Mouse (Mus musculus) right cerebral cortex, adult 2 months (tissue): ENCODE data around the gene Prtg.

Source experiments
- DNase-seq, 2 experiments: peaks; one replicate each; pipeline ENCODE4 v3.0.0; 2021 to 2022; ENCODE audit warnings: low spot score in 2 of 2

The Prtg gene

DNA sequence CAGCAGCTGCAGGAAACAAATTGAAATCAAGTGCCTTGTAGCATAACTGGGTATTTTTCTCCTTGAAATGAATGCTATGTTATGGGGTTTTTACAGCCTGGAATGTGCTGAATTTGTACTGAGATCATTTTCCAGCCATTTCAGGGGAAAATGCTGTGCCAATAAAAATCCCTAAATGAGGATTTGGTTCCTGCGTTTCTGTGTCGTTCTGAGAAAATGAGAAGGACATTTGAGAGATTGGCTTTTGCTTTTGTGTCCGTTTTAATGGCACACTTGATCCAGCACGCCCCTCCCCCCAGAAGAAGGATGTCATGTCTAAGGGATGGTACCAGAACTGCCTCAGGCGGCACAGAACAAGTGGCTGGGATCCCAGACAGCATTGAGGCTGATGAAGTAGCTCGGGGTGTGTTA is 100.0 kb downstream of the Prtg start:
- DNase-seq: no peak

DNA sequence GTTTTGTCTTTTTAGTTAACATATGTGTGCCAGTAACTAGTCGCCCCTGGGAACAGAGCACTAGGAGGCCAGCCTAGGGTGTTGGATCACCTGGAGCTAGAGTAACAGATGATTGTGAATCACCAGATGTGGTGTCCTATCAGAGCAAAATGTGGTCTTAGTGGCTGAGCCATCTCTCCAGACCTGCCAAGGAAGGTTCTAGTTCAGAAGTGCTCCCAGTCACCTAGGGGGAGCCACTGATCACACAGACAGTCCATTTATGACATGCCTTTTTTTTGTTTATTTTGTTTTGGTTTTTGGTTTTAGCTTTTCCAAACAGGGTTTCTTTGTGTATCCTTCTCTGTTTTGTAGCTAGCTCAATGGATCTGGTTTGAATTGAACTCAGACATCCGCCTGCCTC is 104.7 kb downstream of the Prtg start:
- no peak for DNase-seq

- DNase-seq: no peak
Observed at GRCm38 (mm10) chr9:72913551-72913950, 106.9 kb downstream of the Prtg start.

- no peak for DNase-seq
Observed at GRCm38 (mm10) chr9:72915728-72916127, 109.1 kb downstream of the Prtg start.

DNA sequence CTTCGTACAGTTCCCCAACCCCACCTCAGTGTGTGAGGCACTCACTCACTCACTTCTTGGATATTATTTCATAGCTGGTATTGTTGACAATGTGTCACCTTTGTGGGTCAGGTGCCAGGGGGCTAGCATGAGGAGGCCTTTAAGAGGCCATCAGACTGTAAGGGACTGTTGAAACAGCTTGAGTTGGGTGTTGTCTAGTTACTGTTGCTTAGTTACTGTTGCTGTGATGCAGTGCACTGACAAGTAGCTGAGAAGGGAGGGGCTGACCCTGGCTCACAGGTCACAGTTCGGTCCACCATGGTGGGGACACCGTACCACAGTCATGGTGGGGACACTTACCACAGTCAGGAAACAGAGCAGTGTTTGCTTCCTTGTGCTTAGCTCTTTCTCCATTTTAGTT is 116.4 kb downstream of the Prtg start:
- no peak for DNase-seq

- DNase-seq: peak; percentile 32 to 40
Observed at GRCm38 (mm10) chr9:72925021-72925934, 118.6 kb downstream of the Prtg start, which contains the start of gene Pygo1. Pygo1 (plus strand) TSS chr9:72925645.

DNA sequence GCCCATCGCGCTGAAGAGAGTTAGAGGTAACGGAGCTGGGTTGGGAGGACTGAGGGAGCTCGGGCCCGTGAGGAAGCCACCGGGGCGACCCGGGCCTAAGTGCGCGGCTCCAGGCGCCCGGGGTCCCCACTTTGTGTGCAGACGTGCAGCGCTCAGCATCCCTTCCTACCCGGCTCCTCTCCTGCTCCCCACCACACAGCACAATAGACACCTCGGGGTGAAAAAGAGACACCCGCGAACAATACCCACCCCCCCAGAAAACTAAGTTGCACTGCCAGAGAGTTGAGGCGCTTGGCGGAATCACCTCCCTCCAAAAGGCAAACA is 119.2 kb downstream of the Prtg start:
- DNase-seq: peak in 1 of 2 experiments; percentile 56

DNA sequence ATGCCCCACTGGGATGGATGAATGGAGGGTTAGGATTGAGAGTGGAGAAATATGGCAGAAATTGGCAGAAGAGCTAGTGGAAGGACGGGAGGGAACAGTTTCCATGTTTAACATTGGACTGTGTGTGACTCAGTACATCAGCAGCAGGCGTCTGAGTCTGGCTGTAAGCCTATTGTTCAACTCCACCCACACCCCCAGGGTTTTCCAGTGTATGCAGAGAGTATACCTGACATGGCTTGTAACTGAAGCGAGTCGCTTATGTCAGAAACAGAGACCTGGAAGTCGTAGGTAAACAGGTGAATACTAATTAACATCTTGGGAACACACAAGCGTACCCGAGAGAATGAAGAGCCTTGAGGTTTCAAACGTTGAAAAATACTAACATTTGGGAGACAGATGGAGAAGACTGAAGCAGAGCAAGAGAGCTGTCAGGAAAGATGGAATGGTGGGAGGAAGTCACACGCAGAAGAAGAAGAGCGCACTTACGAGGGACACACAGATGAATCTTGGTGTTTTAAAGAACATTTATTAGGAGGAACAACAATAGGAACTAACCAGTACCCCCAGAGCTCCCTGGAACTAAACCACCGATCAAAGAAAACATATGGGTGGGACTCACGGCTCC is 124.6 kb downstream of the Prtg start:
- DNase-seq: peak; percentile 76 to 83

DNA sequence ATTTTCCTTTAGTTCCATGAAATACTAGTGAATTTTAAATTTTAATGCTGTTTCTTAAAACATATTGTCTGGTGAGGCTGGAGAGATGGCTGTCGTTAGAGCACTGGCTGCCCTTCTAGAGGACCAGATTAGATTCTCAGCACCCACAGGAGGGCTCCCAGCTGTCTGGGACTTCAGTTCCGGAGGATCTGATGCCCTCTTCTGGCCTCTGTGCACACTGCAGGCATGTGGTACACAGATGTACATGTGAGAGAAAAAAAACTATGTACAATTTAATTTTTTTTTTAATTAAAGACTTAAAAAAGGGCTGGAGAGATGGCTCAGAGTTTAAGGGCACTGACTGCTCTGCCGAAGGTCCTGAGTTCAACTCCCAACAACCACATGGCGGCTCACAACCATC is 128.6 kb downstream of the Prtg start:
- DNase-seq: no peak

DNA sequence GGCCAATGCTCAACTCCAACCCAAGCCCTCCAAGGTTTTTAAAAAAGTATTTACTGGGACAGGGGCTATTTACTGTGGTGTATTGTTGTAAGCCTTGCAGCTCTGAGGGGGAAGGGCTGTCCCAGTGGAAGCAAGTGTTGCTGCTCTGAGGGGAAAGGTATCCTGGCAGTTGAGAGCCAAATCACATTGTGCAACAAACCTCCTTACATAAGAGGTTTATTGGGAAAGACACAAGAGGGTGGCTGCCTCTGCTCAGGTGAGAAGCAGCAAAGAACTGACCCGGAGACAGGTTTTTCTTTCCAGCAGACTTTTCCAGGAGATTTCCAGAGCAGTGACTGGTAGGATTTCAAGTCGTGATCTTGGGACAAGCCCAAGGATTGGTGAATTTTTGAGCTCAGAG is 129.6 kb downstream of the Prtg start:
- no peak for DNase-seq

- DNase-seq: no peak
Observed at GRCm38 (mm10) chr9:72943424-72943823, 136.8 kb downstream of the Prtg start.

DNA sequence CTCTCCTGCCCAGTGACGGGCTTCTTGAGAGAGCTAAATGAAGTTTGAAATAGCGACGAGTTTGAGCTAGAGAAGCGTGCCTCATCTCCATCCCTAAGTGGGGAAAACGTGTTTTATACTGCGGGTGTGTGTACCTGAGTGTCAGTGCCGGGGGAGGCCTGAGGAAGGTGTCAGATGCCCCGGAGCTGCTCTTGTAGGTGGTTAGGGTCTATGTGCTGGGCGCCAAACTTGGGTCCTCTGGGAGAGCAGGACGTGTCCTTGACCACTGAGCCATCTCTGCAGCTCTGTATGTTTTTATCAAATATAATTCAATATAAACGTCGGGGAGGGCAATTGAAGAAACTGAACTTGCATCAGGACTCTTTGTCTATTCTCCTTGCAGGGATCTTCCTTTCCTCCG is 137.6 kb downstream of the Prtg start:
- no peak for DNase-seq

DNA sequence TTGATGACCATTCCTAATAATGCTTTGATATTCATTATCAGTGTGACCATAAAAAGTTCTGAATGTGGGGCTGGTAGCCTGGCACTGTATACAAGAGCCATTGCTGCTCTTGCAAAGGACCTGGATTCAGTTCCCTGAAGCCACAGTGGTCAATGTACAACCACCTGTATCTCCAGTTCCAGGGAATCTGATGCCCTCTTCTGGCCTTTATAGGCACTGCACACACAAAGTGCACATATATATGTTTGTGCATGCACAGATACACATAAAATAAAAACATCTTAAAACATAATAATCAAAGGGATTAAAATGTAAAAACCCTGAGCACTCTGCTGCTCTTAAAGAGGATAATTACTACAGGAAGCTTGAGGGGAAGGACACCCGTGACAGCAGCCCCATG is 140.3 kb downstream of the Prtg start:
- no peak for DNase-seq

GRCm38 (mm10) chr9:72949572-72949971 is 142.9 kb downstream of the Prtg start:
- no peak for DNase-seq

DNA sequence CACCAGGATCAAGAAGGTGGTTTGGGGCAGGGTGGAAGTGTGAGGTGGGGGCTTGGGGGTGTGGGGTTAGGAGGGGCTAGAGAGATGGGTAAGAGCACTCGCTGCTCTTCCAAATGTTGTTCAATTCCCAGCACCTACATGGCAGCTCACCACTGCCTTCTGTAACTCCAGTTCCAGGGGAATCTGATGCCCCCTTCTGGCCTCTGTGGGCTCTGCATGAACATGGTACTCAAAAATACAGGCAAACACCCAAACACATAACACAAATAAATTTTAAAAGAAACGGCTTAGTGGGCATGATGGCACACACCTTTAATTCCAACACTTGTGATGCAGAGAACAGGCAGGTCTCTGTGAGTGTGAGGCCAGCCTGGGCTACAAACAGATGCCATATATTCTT is 148.1 kb downstream of the Prtg start:
- no peak for DNase-seq

- peak; percentile 48 to 65 for DNase-seq
Observed at GRCm38 (mm10) chr9:72955546-72955945, 148.9 kb downstream of the Prtg start.

GRCm38 (mm10) chr9:72958521-72959450 is 152.1 kb downstream of the Prtg start, which contains the start of the genes Dyx1c1 and Gm44503:
Dyx1c1 (plus strand) TSS chr9:72958785.
Gm44503 (plus strand) TSS chr9:72958852.
- DNase-seq: peak; percentile 73 to 75

- no peak for DNase-seq
Observed at GRCm38 (mm10) chr9:72961346-72961745, 154.7 kb downstream of the Prtg start.

DNA sequence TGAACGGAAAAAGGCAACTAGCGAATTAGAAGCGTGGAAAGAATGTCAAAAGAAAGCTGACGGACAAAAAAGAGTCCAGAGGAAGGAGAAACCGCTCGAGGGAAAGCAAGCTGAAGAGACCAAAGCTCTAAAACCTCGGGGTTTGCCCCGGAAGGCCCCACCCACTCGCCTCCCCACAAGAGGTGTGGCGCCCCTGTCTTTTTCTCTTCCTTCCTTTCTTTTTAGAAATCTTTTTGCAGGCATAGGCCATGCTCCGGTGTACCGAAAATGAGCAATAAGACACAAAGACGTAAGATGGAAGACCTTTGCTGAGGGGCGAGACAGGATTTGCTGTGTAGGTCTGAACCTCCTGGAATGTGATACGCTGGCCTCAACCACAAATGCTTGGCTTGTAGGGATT is 155.3 kb downstream of the Prtg start:
- DNase-seq: no peak
